Mouse (Mus musculus): ENCODE measurements around the gene Clic1. TPM values are rescaled to one million over a fixed set of nuclear protein-coding genes. Genes with fewer than 3 reads are reported as not detected.

The Clic1 gene
- total RNA-seq, 2 experiments from 2014 or later: 166 to 167 TPM

DNA sequence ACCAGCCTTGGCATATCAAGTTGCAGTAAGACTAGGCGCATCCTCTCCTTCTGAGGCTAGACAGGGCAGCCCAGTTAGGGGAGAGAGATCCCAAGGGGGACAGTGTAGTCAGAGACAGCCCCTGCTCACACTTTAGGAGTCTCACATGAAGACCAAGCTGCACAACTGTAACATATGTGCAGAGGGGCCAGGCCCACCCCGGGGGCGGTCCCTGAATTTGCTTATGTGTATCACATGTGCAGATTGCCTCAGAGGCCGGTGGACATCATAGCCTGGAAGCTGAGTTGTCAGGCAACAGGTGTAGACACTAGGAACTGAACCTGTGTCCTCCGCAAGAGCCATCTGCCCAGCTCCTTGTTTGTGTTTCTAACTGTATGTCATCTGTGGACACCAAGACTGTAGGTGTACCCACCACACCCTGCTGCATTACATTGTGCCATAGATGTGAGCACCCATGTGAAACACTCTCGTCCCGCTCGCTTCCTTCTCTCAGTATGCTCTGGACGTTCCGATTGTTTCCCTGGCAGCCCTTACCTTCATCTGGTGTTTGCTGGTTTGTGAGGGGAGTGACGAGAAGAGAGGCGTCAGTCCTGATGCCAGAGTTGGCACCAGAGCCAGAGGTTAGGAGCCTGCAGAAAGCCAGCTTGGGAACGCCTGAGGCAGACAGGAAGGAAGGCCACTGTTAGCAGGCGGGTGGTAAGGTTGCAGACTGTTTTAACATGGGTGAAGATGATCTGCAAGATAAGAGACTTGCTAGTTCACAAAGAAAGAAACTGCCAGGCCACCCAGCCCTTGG, 42.8 kb downstream of the Clic1 start:
- no peak for DNase-seq

DNA sequence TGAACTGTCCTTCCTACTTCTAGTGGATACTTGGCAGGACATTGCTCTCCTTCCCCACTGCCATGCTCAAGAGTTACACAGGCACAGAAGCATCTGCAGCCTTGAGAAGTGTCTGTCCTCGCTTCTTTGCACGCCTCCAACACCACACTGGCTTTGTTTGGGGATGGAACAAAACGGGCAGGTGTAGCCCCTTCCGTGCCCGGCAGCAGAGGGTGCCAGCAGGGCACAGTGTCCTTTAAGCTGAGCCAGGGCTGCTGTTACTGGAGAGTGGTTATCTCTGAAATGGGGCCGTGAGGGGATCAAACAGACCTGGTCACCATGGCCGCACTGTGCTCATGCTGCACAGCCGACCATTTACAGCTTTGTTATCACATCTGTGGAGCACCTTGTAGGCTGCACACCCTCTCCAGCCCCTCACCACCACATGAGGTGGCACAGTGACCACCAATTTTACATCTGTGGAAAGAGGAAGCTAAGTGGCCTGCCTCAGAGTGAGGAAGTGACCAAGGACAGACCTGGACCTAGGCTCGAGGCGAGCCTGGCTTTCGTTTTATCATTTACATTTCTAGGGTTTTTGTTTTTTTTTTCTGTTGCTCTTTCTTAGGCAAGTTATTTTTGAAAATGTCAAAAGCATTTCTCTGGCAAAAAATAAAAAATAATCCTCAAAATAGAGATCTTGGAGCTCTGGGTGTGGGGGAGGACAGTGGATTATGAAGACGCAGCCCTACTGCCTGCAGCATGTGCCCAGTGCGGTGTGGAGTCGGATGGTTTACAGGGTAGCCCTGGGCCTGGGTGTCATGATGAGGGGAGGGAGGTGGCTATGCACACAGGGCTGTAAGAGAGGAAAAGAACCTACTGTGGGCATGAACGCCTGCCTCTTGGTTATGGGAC, 45.0 kb downstream of the Clic1 start:
- no peak for DNase-seq

DNA sequence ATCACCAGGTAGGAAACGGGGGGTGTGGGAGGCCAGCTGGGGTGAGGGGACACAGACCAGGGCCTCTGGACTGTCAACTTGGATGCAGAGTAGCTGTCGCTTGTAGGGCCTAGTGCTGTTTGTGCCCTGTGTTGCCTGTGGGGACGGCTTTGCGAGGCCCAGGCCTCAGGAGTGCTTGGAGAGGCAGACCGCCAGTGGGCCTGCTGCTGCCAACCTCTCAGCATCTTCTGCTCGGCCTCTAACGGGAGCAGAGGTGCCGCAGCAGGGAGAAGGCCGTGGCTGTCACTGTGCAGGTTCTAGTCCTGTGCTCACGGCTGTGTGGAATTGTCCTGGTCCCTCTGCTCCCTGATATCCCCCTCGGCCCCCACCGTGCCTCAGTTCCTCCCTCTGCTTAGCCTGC, 46.8 kb downstream of the Clic1 start:
- DNase-seq: no peak

DNA sequence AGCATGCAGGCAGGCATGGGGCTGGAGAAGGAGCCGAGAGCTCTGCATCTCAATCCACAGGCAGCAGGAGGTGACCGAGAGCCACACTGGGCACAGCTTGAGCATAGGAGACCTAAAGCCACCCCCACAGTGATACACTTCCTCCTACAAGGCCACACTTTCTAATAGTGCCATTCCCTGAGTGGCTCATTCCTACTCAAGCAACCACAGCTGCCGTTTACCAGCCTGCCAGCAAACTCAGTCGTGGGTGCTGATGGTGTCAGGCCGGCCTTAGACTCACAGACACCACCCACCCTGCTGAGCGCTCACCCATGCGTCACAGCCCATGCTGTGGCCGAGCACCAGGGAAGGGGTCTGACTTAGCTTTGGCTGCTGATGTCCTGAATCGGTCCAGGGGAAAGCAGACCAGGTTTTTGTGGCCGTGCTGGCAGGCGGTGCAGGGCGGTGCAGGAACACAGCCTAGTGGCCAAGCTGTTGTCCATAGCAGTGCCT, 47.4 kb downstream of the Clic1 start:
- DNase-seq: peak; percentile 58

DNA sequence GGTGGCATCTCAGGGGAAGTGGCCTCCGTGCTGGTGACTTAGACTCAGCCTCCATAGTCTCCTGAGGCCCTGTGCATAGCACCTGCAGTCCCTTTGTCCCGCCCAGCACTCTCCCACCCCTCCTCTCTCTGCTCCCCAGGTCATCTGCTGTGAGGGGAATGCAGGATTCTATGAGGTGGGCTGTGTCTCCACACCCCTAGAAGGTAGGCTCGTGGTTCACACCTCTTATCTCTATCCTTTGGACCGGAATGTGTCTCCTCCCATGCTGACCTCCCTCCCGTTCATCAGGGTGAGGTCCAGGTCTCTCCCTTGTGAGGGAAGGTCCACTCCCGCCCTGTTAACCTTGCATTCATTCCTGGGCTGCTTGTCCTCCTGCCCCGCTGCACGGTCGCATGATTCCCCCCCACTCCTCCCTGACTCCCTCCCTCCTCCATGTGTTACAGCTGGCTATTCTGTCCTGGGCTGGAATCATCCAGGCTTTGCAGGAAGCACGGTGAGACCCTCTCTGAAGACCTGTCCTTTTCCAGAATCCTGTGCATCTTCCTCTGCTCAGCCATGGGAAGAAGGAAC, 50.5 kb downstream of the Clic1 start:
- DNase-seq: no peak

DNA sequence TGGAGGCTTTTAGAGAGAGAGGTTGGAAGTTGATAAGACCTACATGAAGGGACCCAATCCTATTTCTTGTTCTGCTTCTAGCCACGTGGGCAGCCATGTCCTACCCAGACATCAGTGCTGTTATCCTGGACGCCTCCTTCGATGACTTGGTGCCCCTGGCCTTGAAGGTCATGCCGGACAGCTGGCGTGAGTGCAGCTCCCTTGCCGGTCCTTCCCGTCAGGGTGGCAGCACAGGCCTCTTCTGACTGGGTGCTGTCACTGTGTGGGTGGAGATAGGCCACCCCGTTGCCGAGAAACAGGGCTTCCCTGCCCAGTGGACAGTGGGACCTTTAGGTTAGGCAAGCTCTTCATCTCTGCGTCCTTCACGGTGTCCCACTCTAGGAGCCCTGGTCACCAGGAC, 51.4 kb downstream of the Clic1 start:
- DNase-seq: no peak

DNA sequence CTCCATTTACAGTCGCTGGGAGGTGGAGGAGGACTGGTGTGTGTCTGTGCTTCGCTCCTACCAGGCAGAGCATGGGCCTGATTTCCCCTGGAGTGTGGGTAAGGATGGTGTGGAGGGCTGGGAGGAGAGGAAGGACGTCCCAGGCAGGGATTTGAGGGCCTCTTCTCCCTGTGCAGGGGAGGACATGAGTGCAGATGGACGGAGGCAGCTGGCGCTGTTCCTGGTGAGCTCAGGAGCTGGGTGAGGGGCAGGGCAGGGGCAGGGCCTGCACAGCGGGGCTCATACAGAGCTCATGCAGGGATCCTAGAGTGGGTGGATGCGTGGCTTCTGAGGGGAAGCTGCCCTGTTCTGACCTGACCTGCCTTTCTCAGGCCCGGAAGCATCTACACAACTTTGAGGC, 52.5 kb downstream of the Clic1 start:
- no peak for DNase-seq

DNA sequence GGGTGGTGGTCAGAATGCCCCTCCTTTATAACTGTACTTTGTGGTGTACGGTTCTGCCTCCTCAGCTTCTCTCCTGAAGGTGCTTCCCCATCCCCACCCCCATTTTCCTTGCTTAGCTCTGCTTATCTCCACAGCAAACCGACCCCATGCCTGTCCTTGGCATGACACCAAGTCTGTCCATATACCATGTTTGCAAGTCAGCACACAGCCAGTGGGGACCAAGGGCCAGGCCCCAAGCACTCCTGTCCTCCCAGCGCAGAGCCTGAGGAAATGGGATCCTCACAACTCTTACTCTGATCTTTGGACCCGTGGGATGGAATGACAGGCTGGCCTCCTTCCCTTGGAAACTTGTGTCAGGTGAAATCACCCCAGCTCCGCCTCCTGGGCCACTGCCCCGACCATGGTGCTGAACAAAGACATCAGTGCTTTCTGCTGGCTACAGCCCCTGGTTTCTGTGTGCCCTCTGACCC, 53.5 kb downstream of the Clic1 start:
- no peak for DNase-seq

DNA sequence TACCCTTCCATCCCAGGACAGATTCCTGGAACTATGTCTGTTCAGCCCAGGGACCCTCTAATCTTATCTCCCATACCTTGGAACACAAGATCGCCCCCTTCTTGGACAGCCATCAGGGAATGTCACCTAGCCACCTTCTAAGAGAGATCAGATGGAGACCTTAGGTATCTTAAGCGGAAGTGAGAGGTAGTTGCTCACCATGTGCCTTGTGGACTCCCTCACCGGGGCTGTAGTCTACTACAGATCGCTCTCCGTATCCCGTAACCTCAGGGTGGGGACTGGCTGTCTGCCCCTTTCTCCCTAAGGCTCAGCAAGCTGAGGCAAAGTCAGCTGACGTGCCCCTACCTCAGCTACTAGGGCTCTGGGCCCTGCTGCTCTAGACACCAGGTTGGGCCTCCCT, 54.3 kb downstream of the Clic1 start:
- no peak for DNase-seq

DNA sequence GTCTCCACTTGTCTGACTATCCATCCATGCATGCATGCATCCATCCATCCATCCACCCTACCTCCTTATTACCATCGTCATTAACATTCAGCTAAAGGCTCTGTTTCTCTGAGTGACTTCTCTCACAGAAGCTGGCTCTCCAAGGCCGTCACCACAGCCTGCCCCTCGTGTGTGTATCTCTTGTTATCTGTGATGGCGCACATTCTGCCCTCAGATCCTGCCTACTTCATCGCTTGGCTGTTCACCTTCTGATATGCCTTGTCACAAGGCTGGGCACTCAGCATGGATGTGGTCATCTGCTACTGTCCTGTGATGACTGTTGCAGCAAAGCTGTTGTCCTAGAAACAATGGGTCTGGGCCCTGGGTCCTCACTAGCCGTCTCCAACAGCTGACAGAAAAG, 55.0 kb downstream of the Clic1 start:
- no peak for DNase-seq

DNA sequence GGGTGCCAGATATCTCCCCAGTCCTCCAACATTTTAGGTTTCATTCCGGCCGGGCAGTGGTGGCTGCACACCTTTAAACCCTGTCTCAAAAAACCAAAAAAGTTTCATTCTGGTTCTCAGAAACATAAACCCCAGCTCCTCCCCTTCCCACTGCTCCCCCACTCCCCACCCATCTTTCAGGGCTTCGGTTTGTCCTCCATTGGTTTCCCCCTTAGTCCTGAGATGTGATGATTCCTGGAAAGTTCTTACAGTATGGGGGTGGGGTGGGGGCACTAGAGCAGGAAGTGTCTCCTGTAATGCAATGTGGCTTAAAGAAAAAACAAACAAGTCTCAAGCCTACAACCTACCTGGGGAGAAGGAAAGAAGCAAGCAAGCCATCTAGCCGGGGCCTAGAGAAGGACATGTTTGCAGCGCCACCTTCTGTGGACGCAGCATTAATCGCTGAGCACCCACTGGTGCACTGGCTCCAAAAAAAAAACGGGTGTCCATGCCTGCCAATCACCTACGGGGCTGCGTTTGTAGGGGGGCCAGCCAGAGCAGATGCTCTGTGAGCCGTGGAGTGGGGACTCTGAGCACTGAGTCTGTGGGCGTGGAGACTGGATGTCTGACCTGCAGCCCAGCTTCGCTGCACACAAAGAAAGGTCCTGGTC, 56.1 kb downstream of the Clic1 start:
- DNase-seq: peak; percentile 49

DNA sequence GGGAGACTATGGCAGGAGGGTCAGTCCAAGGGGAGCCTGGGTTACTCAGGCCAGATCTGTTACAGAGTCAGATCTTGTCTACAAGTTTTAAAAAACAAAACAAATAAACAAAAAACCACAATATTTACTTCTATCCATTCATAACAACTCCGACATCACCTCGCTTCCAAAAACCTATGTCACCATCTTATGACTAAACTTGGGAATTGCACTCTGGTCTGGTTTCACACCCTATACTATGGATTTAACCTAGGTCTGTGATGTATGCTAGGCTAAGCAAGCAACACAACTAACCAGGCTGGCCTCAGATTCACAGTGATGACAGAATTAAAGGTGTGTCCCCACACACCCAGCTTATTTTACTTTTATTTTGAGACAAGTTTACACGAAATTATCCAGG, 56.8 kb downstream of the Clic1 start:
- DNase-seq: no peak

DNA sequence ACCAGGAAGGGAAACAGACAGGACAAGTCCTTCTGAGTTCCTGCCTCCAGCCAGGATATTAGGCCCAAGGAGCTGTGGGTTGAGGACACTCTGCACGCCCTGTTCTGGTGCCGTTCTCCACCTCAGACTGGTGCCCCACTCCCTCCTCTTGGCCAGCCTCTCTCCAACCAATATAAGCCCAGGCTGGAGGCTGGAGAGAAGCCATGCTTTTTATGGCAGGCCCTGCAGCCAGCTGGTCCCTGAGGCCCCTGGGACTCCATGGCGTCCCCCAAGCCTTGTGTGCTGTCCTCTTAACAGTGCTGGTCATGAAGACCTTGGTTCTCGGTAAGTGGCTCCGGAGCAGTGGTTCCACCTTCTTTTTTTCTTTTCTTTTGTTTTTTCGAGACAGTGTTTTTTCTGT, 58.3 kb downstream of the Clic1 start, which contains the start of gene Ly6g5c:
Gene Ly6g5c (plus strand): TSS at position 183 of the 400 bp plus-strand sequence.
- no peak for DNase-seq

Other genes starting within 250 kb of the Clic1 start
- not detected for gene Cyp21a1, start 245.4 kb upstream of the Clic1 start, total RNA-seq (2021)
- 10 to 100 TPM; 13.6 to 16.2 TPM for gene Stk19, start 213.0 kb upstream of the Clic1 start, total RNA-seq (2021)
- gene Dxo, start 212.9 kb upstream of the Clic1 start, total RNA-seq (2021): 10 to 100 TPM; 21.4 to 23.0 TPM
- 10 to 100 TPM; 27.4 to 27.9 TPM for gene Skiv2l, start 199.8 kb upstream of the Clic1 start, total RNA-seq (2021)
- 10 to 100 TPM; 30.4 to 34.2 TPM for gene Nelfe, start 199.6 kb upstream of the Clic1 start, total RNA-seq (2021)
- 1 to 10 TPM in 1 of 2 experiments, under 1 TPM in 1; 0.88 to 2.6 TPM for gene Cfb, start 187.4 kb upstream of the Clic1 start, total RNA-seq (2021)
- 1 to 10 TPM; 7.9 TPM for gene Zbtb12, start 170.5 kb upstream of the Clic1 start, total RNA-seq (2021)
- gene Gm20547, start 167.9 kb upstream of the Clic1 start, total RNA-seq (2021): not detected
- gene C2, start 151.7 kb upstream of the Clic1 start, total RNA-seq (2021): 1 to 10 TPM; 3.0 to 3.7 TPM
- gene Ehmt2, start 151.5 kb upstream of the Clic1 start, total RNA-seq (2021): 10 to 100 TPM; 55.7 to 56.8 TPM
- not detected for gene Slc44a4, start 135.5 kb upstream of the Clic1 start, total RNA-seq (2021)
- gene Neu1, start 118.7 kb upstream of the Clic1 start, total RNA-seq (2021): 10 to 100 TPM; 10.1 to 11.7 TPM
- 1 to 10 TPM; 4.8 to 5.2 TPM for gene Hspa1b, start 90.7 kb upstream of the Clic1 start, total RNA-seq (2021)
- not detected for gene Gm20481, start 80.1 kb upstream of the Clic1 start, total RNA-seq (2021)
- gene Hspa1a, start 77.8 kb upstream of the Clic1 start, total RNA-seq (2021): 1 to 10 TPM; 2.6 to 2.9 TPM
- gene Hspa1l, start 77.3 kb upstream of the Clic1 start, total RNA-seq (2021): 1 to 10 TPM; 5.3 to 6.6 TPM
- 10 to 100 TPM; 52.2 to 55.0 TPM for gene Lsm2, start 68.1 kb upstream of the Clic1 start, total RNA-seq (2021)
- 10 to 100 TPM; 46.7 to 49.0 TPM for gene Vars, start 49.0 kb upstream of the Clic1 start, total RNA-seq (2021)
- 1 to 10 TPM; 1.6 to 1.8 TPM for gene Vwa7, start 33.4 kb upstream of the Clic1 start, total RNA-seq (2021)
- 1 to 10 TPM in 1 of 2 experiments, under 1 TPM in 1; 0.74 to 1.3 TPM for gene Sapcd1, start 21.9 kb upstream of the Clic1 start, total RNA-seq (2021)
- gene Msh5, start 3.2 kb upstream of the Clic1 start, total RNA-seq (2021): 1 to 10 TPM; 4.0 to 6.5 TPM
- gene Ddah2, start 9.1 kb downstream of the Clic1 start, total RNA-seq (2021): 100 to 1,000 TPM; 104 to 106 TPM
- not detected for gene Ly6g6c, start 15.4 kb downstream of the Clic1 start, total RNA-seq (2021)
- under 1 TPM in 1 of 2 experiments, not detected in 1; 0.47 TPM for gene Mpig6b, start 16.2 kb downstream of the Clic1 start, total RNA-seq (2021)
- gene Ly6g6e, start 26.9 kb downstream of the Clic1 start, total RNA-seq (2021): not detected
- 1 to 10 TPM; 1.6 to 2.4 TPM for gene Ly6g6d, start 28.1 kb downstream of the Clic1 start, total RNA-seq (2021)
- not detected for gene Ly6g6f, start 35.6 kb downstream of the Clic1 start, total RNA-seq (2021)
- 10 to 100 TPM; 50.6 to 53.5 TPM for gene Abhd16a, start 39.3 kb downstream of the Clic1 start, total RNA-seq (2021)
- gene Ly6g5c, start 58.3 kb downstream of the Clic1 start, total RNA-seq (2021): not detected
- under 1 TPM; 0.52 to 0.62 TPM for gene Ly6g5b, start 65.5 kb downstream of the Clic1 start, total RNA-seq (2021)
- gene Gpank1, start 71.5 kb downstream of the Clic1 start, total RNA-seq (2021): 1 to 10 TPM; 6.0 to 6.2 TPM
- gene Csnk2b, start 72.1 kb downstream of the Clic1 start, total RNA-seq (2021): 100 to 1,000 TPM; 189 to 196 TPM
- 10 to 100 TPM; 26.6 to 27.3 TPM for gene D17H6S53E, start 76.4 kb downstream of the Clic1 start, total RNA-seq (2021)
- not detected for gene Apom, start 82.1 kb downstream of the Clic1 start, total RNA-seq (2021)
- gene Bag6, start 85.2 kb downstream of the Clic1 start, total RNA-seq (2021): 100 to 1,000 TPM; 318 to 321 TPM
- gene Prrc2a, start 114.9 kb downstream of the Clic1 start, total RNA-seq (2021): 100 to 1,000 TPM; 248 to 251 TPM
- 1 to 10 TPM; 2.9 to 3.4 TPM for gene Aif1, start 126.1 kb downstream of the Clic1 start, total RNA-seq (2021)
- 1 to 10 TPM; 4.2 to 4.8 TPM for gene Lst1, start 138.5 kb downstream of the Clic1 start, total RNA-seq (2021)
- 1 to 10 TPM in 1 of 2 experiments, under 1 TPM in 1; 0.81 to 1.0 TPM for gene Ltb, start 144.5 kb downstream of the Clic1 start, total RNA-seq (2021)
- gene Tnf, start 152.0 kb downstream of the Clic1 start, total RNA-seq (2021): 1 to 10 TPM in 1 of 2 experiments, under 1 TPM in 1; 0.76 to 1.3 TPM
- gene Lta, start 155.4 kb downstream of the Clic1 start, total RNA-seq (2021): under 1 TPM; 0.26 to 0.32 TPM
- under 1 TPM in 1 of 2 experiments, not detected in 1; 0.52 TPM for gene Gm16181, start 170.9 kb downstream of the Clic1 start, total RNA-seq (2021)
- gene Atp6v1g2, start 183.7 kb downstream of the Clic1 start, total RNA-seq (2021): 1 to 10 TPM; 8.0 to 9.3 TPM
- gene Nfkbil1, start 185.8 kb downstream of the Clic1 start, total RNA-seq (2021): 10 to 100 TPM; 10.8 to 11.0 TPM
- gene Ddx39b, start 191.8 kb downstream of the Clic1 start, total RNA-seq (2021): 100 to 1,000 TPM; 221 to 230 TPM
- gene H2-D1, start 212.8 kb downstream of the Clic1 start, total RNA-seq (2021): 10 to 100 TPM; 45.9 to 50.4 TPM